Mouse (Mus musculus): ENCODE data around the gene Slc46a2. TPM values are rescaled to one million over a fixed set of nuclear protein-coding genes. Genes with fewer than 3 reads are reported as not detected.

The Slc46a2 gene
- not detected for total RNA-seq (2021)
- long read RNA-seq, experiment 1: 0 reads
- long read RNA-seq, experiment 2: 0 reads

- DNase-seq: no peak
Measured at GRCm38 (mm10) chr4:59914608-59915403, at the start of gene Slc46a2. Gene Slc46a2, minus strand, starts transcription at chr4:59915056.

GRCm38 (mm10) chr4:59963405-59964344 lies 48.8 kb upstream of the Slc46a2 start, which contains the start of gene Mup6:
Gene Mup6, plus strand, starts transcription at chr4:59964294.
- DNase-seq: no peak

GRCm38 (mm10) chr4:59960610-59961009 lies 45.8 kb upstream of the Slc46a2 start, which contains the start of gene Mup4:
Gene Mup4, minus strand, starts transcription at chr4:59960710.
- DNase-seq: no peak

- DNase-seq: no peak
Measured at GRCm38 (mm10) chr4:59937543-59937942, 22.7 kb upstream of the Slc46a2 start.

DNA sequence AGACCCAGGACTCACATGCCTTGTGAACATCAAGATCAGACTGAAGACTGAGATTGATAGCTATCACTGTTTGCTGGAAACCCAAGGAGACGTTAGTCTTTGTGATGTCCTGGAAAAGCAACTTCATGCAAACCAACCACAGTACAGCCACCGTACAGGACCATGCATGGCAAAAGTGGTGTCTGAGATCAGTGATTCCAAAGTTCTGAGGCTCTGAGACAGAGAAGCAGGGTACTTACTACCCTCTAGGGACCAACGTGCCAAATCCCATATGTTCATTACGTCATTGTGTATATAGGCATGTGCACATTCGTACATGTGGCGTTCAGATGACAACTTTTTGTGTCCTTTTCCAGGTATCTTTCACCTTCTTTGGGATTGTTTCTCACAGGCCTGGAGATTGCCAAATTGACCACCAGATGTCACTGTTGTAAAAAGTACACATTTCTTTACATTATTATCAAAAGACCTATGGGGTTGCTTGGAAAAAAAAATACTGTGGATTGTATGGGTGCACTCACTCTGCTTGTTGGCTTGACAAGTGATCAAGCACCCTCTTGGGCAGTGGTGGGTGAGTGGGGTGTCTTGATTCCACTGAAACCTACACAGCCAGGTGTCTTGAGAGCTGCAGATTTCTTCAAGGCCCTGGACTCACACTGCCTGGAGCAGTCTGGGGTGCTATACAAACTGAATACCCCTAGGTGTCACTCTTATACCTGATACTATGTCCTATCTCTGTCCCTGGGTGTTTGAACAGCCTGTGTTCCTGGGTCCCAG lies 17.8 kb upstream of the Slc46a2 start:
- DNase-seq: no peak

GRCm38 (mm10) chr4:59928347-59928746 lies 13.5 kb upstream of the Slc46a2 start:
- peak; percentile 63 for DNase-seq

DNA sequence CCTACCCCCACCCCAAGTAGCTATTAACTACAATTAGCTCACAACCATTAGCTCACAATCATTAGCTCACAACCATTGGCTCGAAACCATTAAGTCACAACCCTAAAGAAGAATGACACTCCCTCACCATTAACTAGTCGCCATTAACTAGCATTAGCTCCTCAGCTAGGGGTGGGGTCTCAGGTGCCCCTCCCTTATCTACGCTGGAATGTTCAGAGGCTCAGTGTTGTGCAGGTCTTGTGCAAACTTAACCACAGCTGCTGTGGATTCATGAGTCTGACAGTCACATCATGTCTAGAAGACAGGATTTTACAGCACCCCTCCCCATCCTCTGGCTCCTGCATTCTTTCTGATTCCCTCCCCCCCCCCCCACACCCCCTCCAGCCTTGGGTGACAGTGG lies 12.8 kb upstream of the Slc46a2 start:
- no peak for DNase-seq

DNA sequence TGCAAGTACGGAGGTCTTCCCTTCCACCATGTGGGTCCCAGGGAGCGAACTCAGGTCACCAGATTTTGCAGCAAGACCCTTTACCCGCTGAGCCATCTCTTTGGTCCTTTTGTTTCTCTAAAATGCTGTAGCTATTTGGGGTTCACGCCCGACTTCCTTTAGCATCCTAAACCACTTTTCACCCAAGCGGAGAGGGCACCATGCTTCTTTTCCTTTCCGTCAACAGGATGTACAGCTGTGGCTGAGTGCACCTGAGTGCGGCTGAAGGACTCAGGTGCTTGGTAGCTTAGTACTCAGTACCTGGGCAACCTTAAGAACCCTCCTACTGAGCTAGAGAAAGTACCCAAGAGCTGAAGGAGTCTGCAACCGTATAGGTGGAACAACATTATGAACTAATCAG lies 10.2 kb upstream of the Slc46a2 start:
- no peak for DNase-seq

- DNase-seq: no peak
Measured at GRCm38 (mm10) chr4:59917966-59918365, 3.1 kb upstream of the Slc46a2 start.

- no peak for DNase-seq
Measured at GRCm38 (mm10) chr4:59908785-59909184, 6.1 kb downstream of the Slc46a2 start.

DNA sequence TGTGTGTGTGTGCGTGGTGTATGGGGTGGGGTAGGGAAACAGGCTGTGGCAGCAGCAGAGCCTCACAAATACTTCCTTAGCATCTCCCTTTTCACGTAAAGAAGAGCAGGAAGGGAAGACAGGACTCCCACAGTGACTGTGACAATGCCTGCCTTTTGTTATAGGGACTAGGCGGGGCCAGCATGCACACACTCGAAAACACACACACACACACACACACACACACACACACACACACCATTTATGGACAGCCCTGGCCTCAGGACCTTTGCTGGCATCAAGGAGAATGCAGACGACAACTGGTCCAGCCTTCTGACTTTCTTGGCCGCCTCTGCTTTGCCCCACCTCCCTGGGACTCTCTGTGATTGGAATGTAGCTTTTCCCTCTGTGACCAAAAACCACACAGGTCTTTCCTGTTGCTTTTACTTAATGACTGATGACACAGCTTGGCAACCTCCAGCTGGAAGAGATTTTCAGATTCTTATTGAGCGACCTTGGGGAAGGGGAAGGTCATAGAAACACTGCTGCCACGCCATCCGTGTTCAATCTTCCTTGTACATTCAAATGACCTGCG lies 7.1 kb downstream of the Slc46a2 start:
- peak; percentile 14 for DNase-seq

GRCm38 (mm10) chr4:59907092-59907491 lies 7.8 kb downstream of the Slc46a2 start:
- no peak for DNase-seq

DNA sequence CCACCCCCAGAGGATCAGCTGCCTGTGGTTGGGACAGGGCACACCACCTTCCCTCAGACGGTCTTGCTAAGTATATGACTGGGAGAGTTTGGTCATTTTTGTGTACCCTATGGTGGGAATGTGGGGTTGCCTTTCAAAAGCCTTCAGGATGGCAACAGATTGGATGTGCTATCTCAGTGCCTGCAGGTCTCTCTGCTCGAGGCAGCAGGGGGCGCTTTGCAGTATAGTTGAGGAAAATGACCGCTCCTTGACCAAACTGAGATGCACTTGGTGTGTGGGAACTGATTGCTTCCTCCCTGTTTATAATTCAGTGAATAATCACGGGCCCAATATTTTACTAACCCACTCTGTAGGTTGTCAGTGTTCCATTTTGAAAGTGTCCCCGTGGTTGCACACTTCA lies 12.3 kb downstream of the Slc46a2 start:
- peak; percentile 15 for DNase-seq

GRCm38 (mm10) chr4:59901810-59902209 lies 13.0 kb downstream of the Slc46a2 start:
- DNase-seq: no peak

- no peak for DNase-seq
Measured at GRCm38 (mm10) chr4:59898521-59898919, 16.3 kb downstream of the Slc46a2 start.

- DNase-seq: peak; percentile 10
Measured at GRCm38 (mm10) chr4:59897814-59898520, 16.9 kb downstream of the Slc46a2 start.

- no peak for DNase-seq
Measured at GRCm38 (mm10) chr4:59896000-59896399, 18.9 kb downstream of the Slc46a2 start.

- DNase-seq: no peak
Measured at GRCm38 (mm10) chr4:59894977-59895575, 19.8 kb downstream of the Slc46a2 start.

- DNase-seq: no peak
Measured at GRCm38 (mm10) chr4:59894415-59894814, 20.4 kb downstream of the Slc46a2 start.

DNA sequence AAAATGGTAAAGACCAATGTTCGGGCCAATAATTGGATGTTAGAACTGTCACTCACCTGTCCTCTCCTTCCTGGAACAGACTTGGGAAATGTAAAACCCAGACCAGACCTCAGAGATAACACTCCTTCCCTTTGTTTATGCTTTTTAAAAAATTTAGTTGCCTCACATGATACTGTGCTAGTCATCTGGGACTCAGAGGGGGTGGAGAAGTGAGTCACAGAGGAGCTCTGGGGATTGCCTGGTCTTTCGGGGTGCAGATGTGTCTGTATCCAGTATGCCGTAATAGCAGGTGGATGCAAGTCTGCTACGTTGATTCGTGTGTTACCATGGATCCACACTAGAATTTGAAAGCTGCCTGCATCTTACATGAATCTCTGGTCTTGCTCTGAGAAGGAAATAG lies 22.1 kb downstream of the Slc46a2 start:
- DNase-seq: no peak
